Mouse (Mus musculus) embryonic fibroblast, embryonic 13.5 days (primary cell): Measurements from ENCODE around the gene Naaladl2. TPM values are rescaled to one million over a fixed set of nuclear protein-coding genes. Genes with fewer than 3 reads are reported as not detected.
A peak's percentile ranks its signal among the peaks of the same experiment; 100 is the strongest.

Source experiments
- H3K27ac ChIP-seq: 2 replicates; pipeline ENCODE4 v1.5.1; 2012; ENCODE audit warnings: low read length, control low read depth, inconsistent platforms; ENCODE audit not compliant: insufficient read depth
- H3K4me1 ChIP-seq: 2 replicates; pipeline ENCODE4 v1.6.1; 2011; ENCODE audit warnings: low read length; ENCODE audit not compliant: control insufficient read depth, insufficient read depth
- H3K4me3 ChIP-seq: 2 replicates; pipeline ENCODE4 v1.5.1; 2011; ENCODE audit warnings: mild to moderate bottlenecking, control low read depth, low read length; ENCODE audit not compliant: insufficient read depth
- CTCF ChIP-seq: IDR thresholded peaks from 2 replicates; pipeline ENCODE4 v1.5.1; 2011; ENCODE audit warnings: mild to moderate bottlenecking, control low read depth, low read length, moderate library complexity, borderline replicate concordance; ENCODE audit not compliant: insufficient read depth
- POLR2A ChIP-seq: IDR thresholded peaks from 2 replicates; pipeline ENCODE4 v1.6.1; 2011; ENCODE audit warnings: low read depth, mild to moderate bottlenecking, control low read depth, low read length, moderate library complexity
- polyA plus RNA-seq: library from polyadenylated mRNA; stranded (reverse); fragments of >200 nt; gene quantifications from 2 replicates; pipeline ENCODE4 v1.2.4, GENCODE M21; 2011; ENCODE audit warnings: low read depth; ENCODE audit not compliant: missing spikeins, insufficient read length

Naaladl2 gene
- polyA plus RNA-seq, 1 experiment: 10.4 TPM

GRCm38 (mm10) chr3:24719181-24719749 lies 424.8 kb downstream of the Naaladl2 start:
- H3K4me1 ChIP-seq: no peaks in the 10 kb centered on the region
- H3K27ac ChIP-seq: no peak overlapping the region
- TF ChIP-seq POLR2A (no peak), CTCF (no peak)
- no peak overlapping the region for H3K4me3 ChIP-seq

- Histone ChIP-seq H3K4me3 (no peak overlapping the region), H3K4me1 (no peaks in the 10 kb centered on the region), H3K27ac (no peak overlapping the region)
- TF ChIP-seq CTCF (no peak), POLR2A (no peak)
Measured at GRCm38 (mm10) chr3:24714770-24715169, 429.3 kb downstream of the Naaladl2 start.

- H3K4me3 ChIP-seq: no peak overlapping the region
- no peaks in the 10 kb centered on the region for H3K4me1 ChIP-seq
- TF ChIP-seq POLR2A: no peak
- TF ChIP-seq CTCF: no peak
- no peak overlapping the region for H3K27ac ChIP-seq
Measured at GRCm38 (mm10) chr3:24705778-24706423, 438.2 kb downstream of the Naaladl2 start.

- Histone ChIP-seq H3K4me3 (no peak overlapping the region), H3K27ac (peak overlapping the region; percentile 10; the same call in 1 of the 2 replicates), H3K4me1 (peaks cover 5% of the 10 kb centered on the region)
- TF ChIP-seq POLR2A (no peak), CTCF (no peak)
Measured at GRCm38 (mm10) chr3:24690162-24690915, 453.7 kb downstream of the Naaladl2 start.

GRCm38 (mm10) chr3:24670500-24670899 lies 473.6 kb downstream of the Naaladl2 start:
- no peaks in the 10 kb centered on the region for H3K4me1 ChIP-seq
- H3K27ac ChIP-seq: no peak overlapping the region
- TF ChIP-seq CTCF: no peak
- no peak for TF ChIP-seq POLR2A
- H3K4me3 ChIP-seq: no peak overlapping the region

- Histone ChIP-seq H3K27ac (no peak overlapping the region), H3K4me3 (no peak overlapping the region), H3K4me1 (no peaks in the 10 kb centered on the region)
- no peak for TF ChIP-seq POLR2A
Measured at GRCm38 (mm10) chr3:24668052-24668916, 475.8 kb downstream of the Naaladl2 start.

GRCm38 (mm10) chr3:24665408-24665807 lies 478.7 kb downstream of the Naaladl2 start:
- no peak overlapping the region for H3K27ac ChIP-seq
- H3K4me3 ChIP-seq: no peak overlapping the region
- no peaks in the 10 kb centered on the region for H3K4me1 ChIP-seq
- TF ChIP-seq POLR2A (no peak), CTCF (no peak)

- TF ChIP-seq POLR2A (no peak), CTCF (no peak)
- H3K27ac ChIP-seq: no peak overlapping the region
- H3K4me1 ChIP-seq: no peaks in the 10 kb centered on the region
- H3K4me3 ChIP-seq: no peak overlapping the region
Measured at GRCm38 (mm10) chr3:24663749-24664148, 480.3 kb downstream of the Naaladl2 start.

GRCm38 (mm10) chr3:24630032-24630431 lies 514.0 kb downstream of the Naaladl2 start:
- H3K4me3 ChIP-seq: no peak overlapping the region
- no peaks in the 10 kb centered on the region for H3K4me1 ChIP-seq
- no peak for TF ChIP-seq POLR2A
- no peak for TF ChIP-seq CTCF
- H3K27ac ChIP-seq: peak overlapping the region; percentile 26; the same call in 1 of the 2 replicates

- Histone ChIP-seq H3K4me3 (no peak overlapping the region), H3K4me1 (no peaks in the 10 kb centered on the region), H3K27ac (no peak overlapping the region)
- TF ChIP-seq POLR2A: no peak
- TF ChIP-seq CTCF: no peak
Measured at GRCm38 (mm10) chr3:24605485-24605884, 538.6 kb downstream of the Naaladl2 start.
